In genomic region chr8:105297511-105298192, GRCm38 (mm10) we compare ENCODE assay signal across 7 mouse cellular contexts. TPM values are rescaled to one million over a fixed set of nuclear protein-coding genes. Genes with fewer than 3 reads are reported as not detected.
DNase-seq lines count a peak whose midpoint lies in the region; ATAC-seq lines count a peak whose summit lies in the region.

Gene E2f4, plus strand, starts transcription at chr8:105297663.

- peak; percentile 91 for ATAC-seq in granulocyte monocyte progenitor cell, adult 5-6 weeks (replicated peaks; ENCODE audit: poor library complexity, severe bottlenecking)
- ATAC-seq in midbrain, embryonic 13.5 days = peak; percentile 92

- H3K27ac ChIP-seq in embryonic facial prominence, embryonic 10.5 days (replicated peaks) = peak within 1 kb of the TSS; percentile 90
- peak within 1 kb of the TSS; percentile 91 for H3K27ac ChIP-seq in limb, embryonic 10.5 days
- H3K27ac ChIP-seq in midbrain, embryonic 13.5 days = peak within 1 kb of the TSS; percentile 15; the same call in 1 of the 2 replicates

- WGBS in embryonic facial prominence, embryonic 10.5 days = under 1% methylated on average over 58 of the region's 58 CpGs
- under 1% methylated on average over 58 of the region's 58 CpGs for WGBS in limb, embryonic 10.5 days
- WGBS in midbrain, embryonic 13.5 days = under 1% methylated on average over 58 of the region's 58 CpGs

- H3K4me2 ChIP-seq in midbrain, embryonic 13.5 days (replicated peaks) = peak within 1 kb of the TSS; percentile 99

- no peaks in the 10 kb centered on the region for H3K9me3 ChIP-seq in embryonic facial prominence, embryonic 10.5 days
- no peaks in the 10 kb centered on the region for H3K9me3 ChIP-seq in limb, embryonic 10.5 days (replicated peaks)
- H3K9me3 ChIP-seq in midbrain, embryonic 13.5 days = no peaks in the 10 kb centered on the region

- peak; percentile 97 for DNase-seq in adrenal gland, postnatal 14 days
- DNase-seq in embryonic facial prominence, embryonic 10.5 days (ENCODE audit: low spot score) = peak; percentile 96
- DNase-seq in kidney, adult 11 months = peak; percentile 93
- DNase-seq in limb, embryonic 10.5 days (ENCODE audit: low spot score) = peak; percentile 99
- DNase-seq in spleen, adult 12 weeks (ENCODE audit: low spot score) = peak; percentile 79

- peaks cover 18% of the 10 kb centered on the region for H3K27me3 ChIP-seq in embryonic facial prominence, embryonic 10.5 days (replicated peaks; ENCODE audit: low read depth, poor library complexity, severe bottlenecking)
- H3K27me3 ChIP-seq in limb, embryonic 10.5 days (ENCODE audit: low read depth, poor library complexity, severe bottlenecking) = peaks cover 18% of the 10 kb centered on the region
- peaks cover 11% of the 10 kb centered on the region; the same call in 1 of the 2 replicates for H3K27me3 ChIP-seq in midbrain, embryonic 13.5 days

- peak within 1 kb of the TSS; percentile 97 for H3K4me3 ChIP-seq in embryonic facial prominence, embryonic 10.5 days
- peak within 1 kb of the TSS; percentile 95 for H3K4me3 ChIP-seq in limb, embryonic 10.5 days
- H3K4me3 ChIP-seq in midbrain, embryonic 13.5 days (replicated peaks) = peak within 1 kb of the TSS; percentile 88

- peak within 1 kb of the TSS; percentile 90 for H3K9ac ChIP-seq in midbrain, embryonic 13.5 days (replicated peaks)

- peaks cover 21% of the 10 kb centered on the region for H3K4me1 ChIP-seq in embryonic facial prominence, embryonic 10.5 days
- peaks cover 34% of the 10 kb centered on the region for H3K4me1 ChIP-seq in limb, embryonic 10.5 days
- peaks cover 23% of the 10 kb centered on the region for H3K4me1 ChIP-seq in midbrain, embryonic 13.5 days (replicated peaks)

- peaks cover 41% of the 10 kb centered on the region for H3K36me3 ChIP-seq in embryonic facial prominence, embryonic 10.5 days (replicated peaks)
- peaks cover 42% of the 10 kb centered on the region for H3K36me3 ChIP-seq in limb, embryonic 10.5 days
- H3K36me3 ChIP-seq in midbrain, embryonic 13.5 days = peaks cover 36% of the 10 kb centered on the region

RNA-seq across cellular contexts. Expression of gene E2f4, which starts in this region (rescaled TPM):
- 44.5 and 44.9 TPM in 2 replicates for total RNA-seq in adrenal gland, postnatal 14 days (2021)
- polyA plus RNA-seq in embryonic facial prominence, embryonic 10.5 days (2016; fragmentation: Nextera tagmentation; extraction: Ambion mirVana) = 125 and 138 TPM in 2 replicates
- total RNA-seq in granulocyte monocyte progenitor cell, adult 5-6 weeks (2014; fragmentation: Nextera tagmentation) = 139 and 170 TPM in 2 replicates
- 44.3 and 50.9 TPM in 2 replicates for total RNA-seq in granulocyte monocyte progenitor cell, adult 5-6 weeks (2017)
- polyA plus RNA-seq in limb, embryonic 10.5 days (2016; fragmentation: Nextera tagmentation; extraction: Ambion mirVana) = 144 and 160 TPM in 2 replicates
- 51.1 and 57.5 TPM in 2 replicates for polyA plus RNA-seq in midbrain, embryonic 13.5 days (2015; fragmentation: Nextera tagmentation; extraction: Ambion mirVana)

Comparison
In these comparisons a context has a peak if more than half of its experiments do, and no peak if none do; other contexts are left out.
1. Peak in every context shown above with its lines: DNase-seq, ATAC-seq, H3K4me3 ChIP-seq and H3K27ac ChIP-seq.
2. H3K27ac ChIP-seq: peak in every context shown above with its lines; median percentile 91 in limb, embryonic 10.5 days; 90 in embryonic facial prominence, embryonic 10.5 days; 15 in midbrain, embryonic 13.5 days.